Mouse (Mus musculus) thymus, postnatal 0 days (tissue): ENCODE measurements around the gene Nms. TPM values are rescaled to one million over a fixed set of nuclear protein-coding genes. Genes with fewer than 3 reads are reported as not detected.

Source experiments
- DNase-seq: peaks from one replicate; pipeline ENCODE4 v3.0.0-alpha.2; 2015; ENCODE audit warnings: low spot score
- polyA plus RNA-seq: library from polyadenylated mRNA; unstranded; fragments of >200 nt; fragmentation: Nextera tagmentation; extraction: Ambion mirVana; gene quantifications from 2 replicates; pipeline ENCODE4 v1.2.1, GENCODE M21; 2015

Nms gene
- polyA plus RNA-seq, 1 experiment from 2014 or later, result 0.88 TPM

DNA sequence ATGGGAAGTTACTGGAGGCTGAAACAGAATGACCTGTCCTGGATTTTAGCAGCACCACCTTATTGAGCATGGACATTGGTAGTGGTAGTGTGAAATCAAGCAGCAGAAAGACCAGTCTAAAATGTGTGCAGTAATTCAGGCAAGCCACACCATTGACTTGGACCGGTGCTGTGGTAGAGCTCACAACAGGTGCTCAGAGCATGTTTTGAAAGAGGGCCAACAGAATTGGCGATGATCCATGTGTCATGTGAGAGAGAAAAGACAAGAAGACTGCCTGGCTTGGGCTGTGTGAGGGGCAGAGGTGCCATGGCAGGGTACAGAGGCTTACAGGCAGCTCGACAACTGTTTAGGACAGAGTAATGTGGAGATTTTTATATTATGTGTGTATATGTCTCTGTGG lies 53.4 kb downstream of the Nms start:
- DNase-seq, result no peak

Other genes starting within 250 kb of the Nms start
- gene Lonrf2, start 102.4 kb upstream of the Nms start, polyA plus RNA-seq, result 0.09 and 0.10 TPM in 2 replicates
- 24.0 and 25.5 TPM in 2 replicates for gene Chst10, start 41.0 kb upstream of the Nms start, polyA plus RNA-seq
- 117 and 123 TPM in 2 replicates for gene Pdcl3, start 46.5 kb downstream of the Nms start, polyA plus RNA-seq